Mouse (Mus musculus) layer of hippocampus, adult 9-11 months (tissue): ENCODE data around the gene Fmnl2.

Experiments used
- DNase-seq: peaks from one replicate; pipeline ENCODE4 v3.0.0; 2022

Gene Fmnl2

GRCm38 (mm10) chr2:52920701-52921435 is 63.2 kb downstream of the Fmnl2 start:
- no peak for DNase-seq

GRCm38 (mm10) chr2:52925062-52925461 is 67.4 kb downstream of the Fmnl2 start:
- no peak for DNase-seq

GRCm38 (mm10) chr2:52927381-52927780 is 69.7 kb downstream of the Fmnl2 start:
- DNase-seq = no peak

DNA sequence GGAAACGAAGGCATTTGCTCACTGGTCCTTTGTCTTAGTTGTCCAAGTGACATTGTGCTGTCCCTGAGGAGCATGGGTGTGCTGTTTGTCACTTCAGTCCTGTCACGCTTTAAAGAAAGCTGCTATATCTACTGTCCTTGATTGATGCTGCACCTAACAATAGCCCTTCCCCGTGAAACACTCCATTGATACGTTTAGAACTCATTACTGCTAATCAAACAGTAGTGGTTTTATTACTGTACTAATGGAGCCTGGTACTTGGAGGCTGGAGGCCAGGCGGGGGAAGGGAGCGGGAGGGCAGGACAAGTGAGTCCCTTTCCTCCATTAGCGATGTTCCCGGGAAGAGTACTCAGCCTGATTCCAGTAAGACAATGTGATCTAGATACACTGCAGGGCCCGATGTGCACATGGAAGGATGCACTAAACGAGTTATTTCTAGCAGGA is 70.2 kb downstream of the Fmnl2 start:
- peak; percentile 48 for DNase-seq

DNA sequence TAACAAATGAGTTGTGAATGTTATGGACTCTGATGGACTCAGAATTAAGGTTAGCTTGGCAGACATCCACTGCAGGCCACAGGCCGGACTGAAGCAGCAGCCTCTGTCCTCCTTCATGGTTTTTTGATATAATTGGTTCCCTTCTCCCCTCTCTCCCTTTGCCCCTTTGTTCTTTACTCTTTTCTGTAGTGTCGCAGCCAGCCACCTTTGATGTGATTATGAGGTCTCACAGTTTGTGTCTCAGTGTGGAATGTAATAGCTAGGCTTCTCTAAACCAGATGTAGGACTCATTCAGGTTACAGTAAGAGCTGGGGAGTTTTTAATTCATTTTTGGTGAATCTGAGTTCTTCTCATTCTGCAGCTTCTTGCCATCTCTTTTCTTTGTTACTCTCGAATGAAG is 70.7 kb downstream of the Fmnl2 start:
- DNase-seq = no peak

DNA sequence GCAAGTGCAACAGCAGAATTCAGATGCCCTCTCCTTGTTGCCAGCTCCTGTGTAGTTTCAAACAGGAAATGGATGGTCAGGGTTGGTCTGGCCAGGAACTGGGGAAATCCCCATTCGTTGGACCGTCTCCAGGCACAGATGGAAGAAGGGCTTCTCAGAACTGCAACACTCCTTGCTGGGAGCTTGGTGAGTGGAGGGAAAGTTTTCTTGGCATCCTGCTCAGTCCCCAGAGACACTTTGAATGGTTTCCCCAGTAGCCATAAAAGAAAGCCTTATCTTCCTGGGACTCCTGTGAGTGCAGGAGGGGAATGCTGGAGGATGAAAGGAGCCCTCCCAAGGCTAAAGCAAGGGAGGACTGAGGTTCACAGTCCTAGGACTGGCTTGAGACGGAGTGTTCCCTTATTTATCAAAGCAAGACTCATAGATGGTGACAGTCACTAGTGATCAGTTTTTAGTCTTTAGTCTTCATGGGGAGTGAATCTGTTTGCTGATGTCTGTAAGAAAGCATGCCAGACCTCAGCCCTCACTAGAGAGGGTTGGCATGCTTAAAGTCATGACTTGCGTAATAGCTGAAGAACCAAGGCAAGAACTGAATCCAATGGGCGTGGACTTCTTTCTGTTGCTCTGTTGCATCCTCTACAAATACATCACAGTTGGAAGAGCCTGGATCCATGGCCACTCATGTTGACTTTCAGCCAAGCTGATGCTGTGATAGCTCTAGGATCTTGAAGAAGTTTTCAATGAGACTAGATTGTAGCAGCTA is 72.6 kb downstream of the Fmnl2 start:
- DNase-seq = peak; percentile 73

GRCm38 (mm10) chr2:52931315-52931714 is 73.7 kb downstream of the Fmnl2 start:
- no peak for DNase-seq

DNA sequence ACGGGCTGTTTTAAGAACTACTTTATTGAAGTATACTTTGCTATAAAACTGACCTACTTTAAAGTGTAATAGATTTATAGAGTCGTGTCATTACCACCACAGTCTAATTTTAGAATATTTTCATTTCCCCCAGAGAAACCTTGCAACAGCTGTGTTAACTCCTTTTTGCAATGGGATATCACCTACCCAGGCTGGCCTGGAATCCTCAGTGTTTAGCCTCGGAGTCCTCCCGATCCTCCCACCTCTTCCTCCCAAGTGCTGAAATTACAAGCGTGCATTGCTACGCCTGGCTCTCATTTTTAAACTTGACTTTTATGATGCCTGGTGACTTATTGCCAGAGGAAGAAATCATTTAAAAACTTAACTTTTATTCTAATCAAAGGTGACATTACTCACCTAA is 78.2 kb downstream of the Fmnl2 start:
- no peak for DNase-seq

GRCm38 (mm10) chr2:52938351-52939074 is 80.9 kb downstream of the Fmnl2 start:
- no peak for DNase-seq

DNA sequence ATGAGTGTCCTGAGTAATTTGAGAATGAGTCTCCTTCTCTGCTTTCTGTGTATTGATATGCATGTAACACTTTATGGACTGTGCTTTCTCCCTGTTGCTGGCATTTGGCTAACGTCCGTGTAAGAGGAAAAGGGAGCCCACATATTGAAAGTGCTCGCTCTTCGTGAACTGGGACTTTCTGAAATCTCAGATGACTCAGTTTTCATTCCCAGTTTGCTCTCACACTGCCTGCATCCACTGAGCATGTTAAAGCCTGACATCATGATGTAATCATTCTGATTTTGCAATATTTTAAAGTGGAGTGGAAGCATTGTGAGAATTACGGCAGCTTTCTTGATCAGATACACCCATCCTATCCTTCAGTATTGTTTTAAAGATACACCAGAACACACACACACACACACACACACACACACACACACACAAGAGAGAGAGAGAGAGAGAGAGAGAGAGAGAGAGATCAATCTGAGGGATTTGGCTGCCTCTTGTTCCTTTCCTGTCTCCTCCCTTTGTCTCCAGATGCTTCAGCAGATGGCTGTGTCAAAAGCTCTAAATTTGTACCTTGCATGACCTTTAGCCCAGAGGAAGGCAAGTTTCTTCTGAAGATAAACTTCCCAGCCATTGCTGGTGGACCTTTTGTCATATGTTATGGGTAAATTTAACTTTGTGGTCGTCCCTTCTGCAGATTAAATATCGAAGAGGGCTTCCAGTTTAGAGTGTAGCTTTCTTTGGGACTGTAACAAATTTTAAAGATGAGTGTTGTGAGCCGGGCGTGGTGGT is 86.2 kb downstream of the Fmnl2 start:
- no peak for DNase-seq

DNA sequence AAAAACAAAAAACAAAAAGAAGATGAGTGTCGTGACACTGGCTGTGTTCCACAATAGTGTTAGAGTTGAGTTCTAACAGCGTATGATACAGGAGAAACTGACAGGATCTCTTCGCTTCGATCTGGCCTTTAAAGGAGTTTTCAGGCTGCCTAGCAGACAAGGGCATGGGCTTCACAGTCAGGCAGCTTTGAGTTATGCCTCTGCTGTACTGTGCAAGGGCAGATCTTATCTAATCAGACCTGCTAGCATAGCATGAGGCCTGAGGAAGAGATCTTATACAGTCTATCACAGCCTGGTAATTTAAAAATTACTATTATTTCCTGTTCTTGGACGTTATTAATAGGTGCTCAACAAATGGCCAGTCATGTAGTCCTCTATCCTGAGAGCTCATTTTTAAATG is 86.9 kb downstream of the Fmnl2 start:
- no peak for DNase-seq

DNA sequence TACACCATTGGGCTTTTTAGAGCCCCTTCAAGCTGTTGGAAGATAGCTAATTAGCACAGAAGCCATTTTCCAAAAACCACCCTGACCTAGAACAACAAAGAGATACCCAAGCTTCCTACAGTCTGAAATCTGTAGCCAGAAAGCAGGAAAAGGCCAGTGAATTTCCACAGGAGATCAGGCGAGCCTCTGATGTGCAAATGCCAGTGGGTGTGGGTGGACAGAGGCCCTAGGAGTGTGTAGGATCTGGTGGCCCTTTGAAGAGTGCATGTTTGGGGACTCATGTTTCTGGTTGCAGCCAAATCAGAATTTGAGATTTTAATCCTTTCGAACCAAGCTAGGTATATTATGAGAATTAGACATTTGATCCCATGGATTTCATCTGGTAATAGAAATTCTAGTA is 88.4 kb downstream of the Fmnl2 start:
- DNase-seq = no peak

DNA sequence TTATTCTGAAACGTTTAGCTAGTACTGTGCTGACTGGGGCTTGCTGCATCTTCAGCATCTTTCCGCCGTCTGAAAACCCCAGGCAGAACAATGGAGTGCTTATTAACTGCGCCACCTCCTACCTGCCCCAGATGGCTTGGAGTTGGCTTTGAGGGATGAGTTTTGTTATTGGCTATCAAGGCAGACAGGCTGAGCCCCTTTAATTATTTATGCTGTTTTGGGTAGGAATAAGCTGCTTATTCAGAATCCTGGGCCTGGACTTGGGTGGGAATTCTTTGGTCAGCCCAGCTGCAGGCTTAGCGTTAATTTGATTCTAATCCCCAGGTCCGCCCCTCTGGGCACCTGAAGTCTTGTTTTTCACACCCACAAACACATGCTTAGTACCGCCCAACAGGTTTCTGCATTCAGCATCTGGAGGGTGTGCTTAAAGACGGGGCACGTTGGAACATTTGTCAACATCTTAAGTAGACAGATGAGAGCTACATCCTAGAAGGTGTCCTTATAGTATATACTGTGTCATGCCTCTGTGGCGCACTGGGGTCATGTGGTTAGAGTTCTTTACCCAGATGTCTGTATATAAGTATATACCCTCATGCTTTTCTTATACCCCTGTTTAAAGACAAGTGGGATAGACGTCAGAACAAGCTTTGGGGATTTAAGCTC is 89.0 kb downstream of the Fmnl2 start:
- DNase-seq = no peak

DNA sequence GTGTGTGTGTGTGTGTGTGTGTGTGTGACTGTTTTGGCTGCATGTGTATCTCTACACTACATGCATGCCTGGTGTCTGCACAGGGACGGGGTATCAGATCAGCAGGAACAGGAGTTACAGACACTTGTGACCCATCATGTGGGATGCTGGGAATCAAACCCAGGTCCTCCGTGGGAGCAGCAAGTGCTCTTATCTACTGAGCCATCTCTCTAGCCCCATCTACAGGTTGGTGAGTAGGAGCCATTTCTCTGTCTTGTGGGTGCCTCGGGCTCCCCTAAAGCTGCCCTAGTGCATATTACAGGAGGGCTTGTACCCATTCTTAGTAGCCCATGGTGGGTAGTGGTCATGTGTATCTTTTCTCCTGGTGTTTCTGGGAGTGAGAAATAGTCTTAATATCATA is 90.7 kb downstream of the Fmnl2 start:
- DNase-seq = no peak

DNA sequence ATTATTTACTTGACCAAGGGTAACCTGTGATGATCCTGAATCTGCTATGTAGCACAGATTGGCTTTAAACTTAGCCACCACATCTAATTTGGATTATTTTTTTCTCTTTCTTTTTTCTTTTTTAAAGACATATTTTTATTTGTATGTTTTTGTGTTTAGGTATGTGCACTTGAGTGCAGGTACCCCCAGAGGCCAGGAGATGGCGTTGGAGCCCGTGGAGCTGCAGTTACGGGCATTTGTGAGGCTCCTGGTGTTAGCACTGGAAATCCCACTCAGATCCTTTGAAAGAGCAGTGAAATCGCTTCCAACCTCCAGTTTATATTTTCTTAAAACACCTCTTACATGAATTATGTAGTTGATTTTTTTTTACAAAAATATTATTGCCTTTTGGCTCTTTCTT is 91.9 kb downstream of the Fmnl2 start:
- no peak for DNase-seq

DNA sequence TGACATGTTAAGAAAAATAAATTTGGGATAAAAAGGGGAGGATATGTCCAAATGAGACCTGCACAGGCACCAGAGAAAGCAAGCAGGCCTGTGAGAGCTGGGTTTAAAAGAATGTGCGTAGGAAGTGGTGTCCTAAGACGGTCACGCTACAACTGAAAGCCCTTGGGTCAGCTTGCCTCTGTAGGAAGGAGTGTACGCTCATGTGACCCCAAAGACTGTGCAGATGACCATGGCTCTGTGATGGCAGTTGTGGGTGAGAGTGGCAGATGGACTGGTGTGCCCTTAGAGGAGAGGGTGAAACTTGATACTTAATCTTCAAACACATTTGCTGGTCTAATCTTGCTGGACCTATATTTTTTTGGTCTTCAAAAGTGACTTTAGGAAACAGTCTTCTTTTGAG is 92.6 kb downstream of the Fmnl2 start:
- DNase-seq = peak; percentile 24

DNA sequence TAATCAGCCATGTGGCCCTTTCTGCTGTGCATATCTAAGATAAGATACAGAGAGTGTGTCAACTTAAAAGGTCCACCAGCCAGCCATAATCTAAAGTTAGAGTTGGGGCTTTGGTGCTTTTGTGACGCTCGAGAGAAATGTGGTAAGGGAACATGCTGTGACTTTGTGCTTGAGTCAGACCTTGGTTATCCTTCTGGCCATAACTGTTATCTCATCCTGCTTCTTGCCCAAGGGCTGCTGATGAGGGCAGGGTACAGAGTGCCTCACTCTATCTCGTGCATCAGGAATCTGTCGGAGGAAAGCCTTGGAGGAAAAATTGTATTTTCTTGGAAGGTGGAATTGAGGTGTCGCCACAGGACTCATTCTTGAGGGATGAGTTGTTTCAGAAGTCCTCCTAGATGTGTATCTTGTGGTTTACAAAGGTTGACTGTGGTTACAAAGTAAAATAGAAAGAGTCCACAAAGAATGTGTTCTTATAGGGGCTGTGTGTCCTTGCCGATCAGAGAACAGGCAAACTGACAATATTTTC is 94.6 kb downstream of the Fmnl2 start:
- DNase-seq = no peak

DNA sequence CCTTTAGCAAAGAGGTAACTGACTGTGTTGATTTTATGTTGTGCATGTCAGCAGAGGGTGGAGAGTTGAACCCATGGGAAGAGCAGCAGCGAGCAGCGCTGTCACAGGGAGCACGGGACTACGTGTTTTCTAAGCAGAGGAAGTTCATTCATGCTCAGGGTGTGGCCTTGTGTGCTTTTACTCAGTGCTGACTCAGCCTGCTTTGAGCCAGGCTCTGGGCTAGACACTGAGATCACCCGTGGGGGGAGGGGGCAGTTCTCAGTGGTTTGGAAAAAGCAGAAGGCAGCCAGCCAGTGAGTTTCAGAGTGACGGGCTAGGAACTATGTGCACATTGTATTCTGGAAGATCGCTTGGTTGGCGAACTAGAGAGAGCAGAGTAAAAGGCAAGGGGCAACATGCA is 97.4 kb downstream of the Fmnl2 start:
- peak; percentile 96 for DNase-seq

DNA sequence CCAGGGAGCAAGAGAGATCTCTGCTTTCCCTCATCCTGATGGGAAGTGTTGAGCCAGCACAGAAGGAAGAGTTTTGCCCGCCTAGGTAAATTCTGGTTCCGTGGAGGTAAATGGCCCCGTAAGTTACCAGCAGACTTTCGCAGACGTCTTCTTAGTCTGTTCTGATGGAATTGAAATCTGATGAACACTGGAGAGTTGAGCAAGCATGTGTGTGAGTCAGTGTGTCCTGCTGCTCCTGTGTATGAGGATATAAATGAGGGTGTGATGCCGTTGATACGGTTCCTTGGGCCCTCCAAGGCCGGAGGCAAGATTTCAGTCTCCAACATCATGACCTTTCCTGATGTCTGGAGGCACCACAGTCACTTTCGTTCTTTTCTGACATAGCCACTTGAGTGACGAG is 98.2 kb downstream of the Fmnl2 start:
- DNase-seq = no peak

- no peak for DNase-seq
Measured at GRCm38 (mm10) chr2:52957771-52958534, 100.3 kb downstream of the Fmnl2 start.

- peak; percentile 63 for DNase-seq
Measured at GRCm38 (mm10) chr2:52958535-52959290, 101.1 kb downstream of the Fmnl2 start.
